Mouse (Mus musculus): ENCODE data around the gene Fam120b. TPM values are rescaled to one million over a fixed set of nuclear protein-coding genes. Genes with fewer than 3 reads are reported as not detected.

The Fam120b gene
- polyA plus RNA-seq, 1 experiment from 2014 or later = 30.6 TPM

Other genes with a start within 250 kb of the Fam120b start
- gene Dll1, start 19.3 kb upstream of the Fam120b start, polyA plus RNA-seq (2014; fragmentation: Nextera tagmentation; extraction: Ambion mirVana) = 9.0 and 9.6 TPM in 2 replicates
- gene Psmb1, start 103.5 kb downstream of the Fam120b start, polyA plus RNA-seq (2014; fragmentation: Nextera tagmentation; extraction: Ambion mirVana) = 283 and 286 TPM in 2 replicates
- 64.0 and 68.1 TPM in 2 replicates for gene Tbp, start 103.7 kb downstream of the Fam120b start, polyA plus RNA-seq (2014; fragmentation: Nextera tagmentation; extraction: Ambion mirVana)
- gene Pdcd2, start 131.1 kb downstream of the Fam120b start, polyA plus RNA-seq (2014; fragmentation: Nextera tagmentation; extraction: Ambion mirVana) = 57.2 and 64.2 TPM in 2 replicates
- 0.81 and 0.94 TPM in 2 replicates for gene Prdm9, start 168.2 kb downstream of the Fam120b start, polyA plus RNA-seq (2014; fragmentation: Nextera tagmentation; extraction: Ambion mirVana)

All from embryonic facial prominence, embryonic 11.5 days (tissue).